Mouse (Mus musculus): Measurements from ENCODE around the gene Fhit.

The Fhit gene

GRCm38 (mm10) chr14:9815963-9816362 is 1345.9 kb downstream of the Fhit start:
- 86% methylated on average over 4 of the region's 4 CpGs for WGBS

- 58% methylated on average over 9 of the region's 9 CpGs for WGBS
Measured at GRCm38 (mm10) chr14:9811847-9812321, 1350.0 kb downstream of the Fhit start.

- WGBS = 72% methylated on average over 7 of the region's 7 CpGs
Measured at GRCm38 (mm10) chr14:9811177-9811846, 1350.5 kb downstream of the Fhit start.

- WGBS = 37% methylated on average over 3 of the region's 3 CpGs
Measured at GRCm38 (mm10) chr14:9788402-9788950, 1373.4 kb downstream of the Fhit start.

- 39% methylated on average over 1 of the region's 1 CpGs for WGBS
Measured at GRCm38 (mm10) chr14:9787389-9787788, 1374.4 kb downstream of the Fhit start.

GRCm38 (mm10) chr14:9785861-9786260 is 1376.0 kb downstream of the Fhit start:
- 68% methylated on average over 1 of the region's 1 CpGs for WGBS

- 58% methylated on average over 4 of the region's 4 CpGs for WGBS
Measured at GRCm38 (mm10) chr14:9751341-9751740, 1410.5 kb downstream of the Fhit start.

- WGBS = 75% methylated on average over 1 of the region's 1 CpGs
Measured at GRCm38 (mm10) chr14:9748709-9749108, 1413.1 kb downstream of the Fhit start.

- whole genome bisulfite sequencing = 63% methylated on average over 2 of the region's 2 CpGs
Measured at GRCm38 (mm10) chr14:9721917-9722472, 1439.8 kb downstream of the Fhit start.

GRCm38 (mm10) chr14:9698621-9699020 is 1463.2 kb downstream of the Fhit start:
- 89% methylated on average over 1 of the region's 1 CpGs for WGBS

GRCm38 (mm10) chr14:9697101-9697500 is 1464.7 kb downstream of the Fhit start:
- 86% methylated on average over 3 of the region's 3 CpGs for WGBS

- WGBS = 77% methylated on average over 4 of the region's 4 CpGs
Measured at GRCm38 (mm10) chr14:9696004-9696403, 1465.8 kb downstream of the Fhit start.

GRCm38 (mm10) chr14:9695217-9695690 is 1466.6 kb downstream of the Fhit start:
- 76% methylated on average over 4 of the region's 4 CpGs for WGBS

GRCm38 (mm10) chr14:9688664-9689257 is 1473.1 kb downstream of the Fhit start:
- WGBS = 70% methylated on average over 2 of the region's 2 CpGs

- 90% methylated on average over 1 of the region's 1 CpGs for WGBS
Measured at GRCm38 (mm10) chr14:9684362-9684761, 1477.5 kb downstream of the Fhit start.

- 45% methylated on average over 1 of the region's 1 CpGs for WGBS
Measured at GRCm38 (mm10) chr14:9672728-9673127, 1489.1 kb downstream of the Fhit start.

GRCm38 (mm10) chr14:9671776-9672175 is 1490.1 kb downstream of the Fhit start:
- 85% methylated on average over 3 of the region's 3 CpGs for WGBS

- 75% methylated on average over 1 of the region's 1 CpGs for WGBS
Measured at GRCm38 (mm10) chr14:9669766-9670165, 1492.1 kb downstream of the Fhit start.

- 46% methylated on average over 1 of the region's 1 CpGs for WGBS
Measured at GRCm38 (mm10) chr14:9658445-9658844, 1503.4 kb downstream of the Fhit start.

GRCm38 (mm10) chr14:9651417-9651816 is 1510.4 kb downstream of the Fhit start:
- WGBS = 45% methylated on average over 1 of the region's 1 CpGs

GRCm38 (mm10) chr14:9648416-9648815 is 1513.4 kb downstream of the Fhit start:
- 80% methylated on average over 1 of the region's 1 CpGs for WGBS

GRCm38 (mm10) chr14:9646233-9646632 is 1515.6 kb downstream of the Fhit start:
- WGBS = 56% methylated on average over 7 of the region's 7 CpGs
